Mouse (Mus musculus): ENCODE data around the gene 4933424G06Rik. TPM values are rescaled to one million over a fixed set of nuclear protein-coding genes. Genes with fewer than 3 reads are reported as not detected.

4933424G06Rik gene
- total RNA-seq, 2 experiments from 2014 or later = 0.36 to 0.60 TPM

- peak; percentile 37 to 41 for DNase-seq (ENCODE audit: low spot score in 2 of 2)
Observed at GRCm38 (mm10) chr1:36709055-36709853, 695 bp upstream of the 4933424G06Rik start.

GRCm38 (mm10) chr1:36711104-36711503, 1.2 kb downstream of the 4933424G06Rik start:
- no peak for DNase-seq (ENCODE audit: low spot score in 2 of 2)

GRCm38 (mm10) chr1:36714311-36714710, 4.4 kb downstream of the 4933424G06Rik start, which contains the start of gene Actr1b:
TSS of gene Actr1b (minus strand) at chr1:36714422.
- no peak for DNase-seq (ENCODE audit: low spot score in 2 of 2)

GRCm38 (mm10) chr1:36718786-36719185, 8.8 kb downstream of the 4933424G06Rik start:
- no peak for DNase-seq (ENCODE audit: low spot score in 2 of 2)

- DNase-seq (ENCODE audit: low spot score in 2 of 2) = no peak
Observed at GRCm38 (mm10) chr1:36723146-36724056, 13.5 kb downstream of the 4933424G06Rik start.

GRCm38 (mm10) chr1:36724057-36724431, 14.1 kb downstream of the 4933424G06Rik start:
- DNase-seq (ENCODE audit: low spot score in 2 of 2) = no peak

GRCm38 (mm10) chr1:36737300-36737699, 27.4 kb downstream of the 4933424G06Rik start:
- DNase-seq (ENCODE audit: low spot score in 2 of 2) = peak; percentile 79 to 89

- DNase-seq (ENCODE audit: low spot score in 2 of 2) = no peak
Observed at GRCm38 (mm10) chr1:36739231-36739630, 29.3 kb downstream of the 4933424G06Rik start.

GRCm38 (mm10) chr1:36743046-36743445, 33.1 kb downstream of the 4933424G06Rik start:
- no peak for DNase-seq (ENCODE audit: low spot score in 2 of 2)

GRCm38 (mm10) chr1:36744268-36744944, 34.5 kb downstream of the 4933424G06Rik start:
- peak; percentile 74 to 77 for DNase-seq (ENCODE audit: low spot score in 2 of 2)

- no peak for DNase-seq (ENCODE audit: low spot score in 2 of 2)
Observed at GRCm38 (mm10) chr1:36745661-36746060, 35.7 kb downstream of the 4933424G06Rik start.

- no peak for DNase-seq (ENCODE audit: low spot score in 2 of 2)
Observed at GRCm38 (mm10) chr1:36746452-36746851, 36.5 kb downstream of the 4933424G06Rik start.

GRCm38 (mm10) chr1:36753932-36754675, 44.2 kb downstream of the 4933424G06Rik start:
- no peak for DNase-seq (ENCODE audit: low spot score in 2 of 2)

GRCm38 (mm10) chr1:36758553-36758952, 48.6 kb downstream of the 4933424G06Rik start:
- no peak for DNase-seq (ENCODE audit: low spot score in 2 of 2)

- no peak for DNase-seq (ENCODE audit: low spot score in 2 of 2)
Observed at GRCm38 (mm10) chr1:36759076-36759475, 49.1 kb downstream of the 4933424G06Rik start.

- DNase-seq (ENCODE audit: low spot score in 2 of 2) = no peak
Observed at GRCm38 (mm10) chr1:36760401-36760800, 50.5 kb downstream of the 4933424G06Rik start.

GRCm38 (mm10) chr1:36761061-36761460, 51.1 kb downstream of the 4933424G06Rik start:
- no peak for DNase-seq (ENCODE audit: low spot score in 2 of 2)

GRCm38 (mm10) chr1:36761568-36761967, 51.6 kb downstream of the 4933424G06Rik start, which contains the start of gene Zap70:
TSS of gene Zap70 (plus strand) at chr1:36761798.
- DNase-seq (ENCODE audit: low spot score in 2 of 2) = no peak

GRCm38 (mm10) chr1:36766431-36767205, 56.7 kb downstream of the 4933424G06Rik start:
- no peak for DNase-seq (ENCODE audit: low spot score in 2 of 2)

- no peak for DNase-seq (ENCODE audit: low spot score in 2 of 2)
Observed at GRCm38 (mm10) chr1:36767321-36767720, 57.4 kb downstream of the 4933424G06Rik start.
